Mouse (Mus musculus) heart, postnatal 0 days (tissue): ENCODE data around the gene H2-T23. TPM values are rescaled to one million over a fixed set of nuclear protein-coding genes. Genes with fewer than 3 reads are reported as not detected.
A peak's percentile ranks its signal among the peaks of the same experiment; 100 is the strongest.
"Not testable (repeated sequence)": the region's sequence is repeated elsewhere in the genome, so short reads cannot be mapped to it uniquely, and the experiment has no call there.

Experiments used
- ATAC-seq: fragments of 200-750 bp; cut with Nextera tagmentation; 2 replicates; pipeline ENCODE4 v1.8.0; 2017; ENCODE audit warnings: low read depth, moderate number of reproducible peaks, moderate library complexity; ENCODE audit not compliant: insufficient read depth
- DNase-seq: peaks from one replicate; pipeline ENCODE4 v3.0.0-alpha.2; 2016; ENCODE audit warnings: low spot score
- H3K27ac ChIP-seq: fragments of 300-500 bp; sonication (generic); 2 replicates; pipeline ENCODE4 v1.5.1; 2014; ENCODE audit warnings: low read depth, mild to moderate bottlenecking
- H3K27me3 ChIP-seq: fragments of 300-500 bp; sonication (generic); 2 replicates; pipeline ENCODE4 v1.6.1; 2014; ENCODE audit warnings: low read length, mixed read lengths; ENCODE audit not compliant: control insufficient read depth, insufficient read depth
- H3K36me3 ChIP-seq: fragments of 300-500 bp; sonication (generic); replicated peaks from 2 replicates; pipeline ENCODE4 v1.6.1; 2014; ENCODE audit warnings: low read length, mixed read lengths; ENCODE audit not compliant: control insufficient read depth, insufficient read depth
- H3K4me1 ChIP-seq: fragments of 300-500 bp; sonication (generic); 2 replicates; pipeline ENCODE4 v1.6.1; 2014; ENCODE audit warnings: antibody characterized with exemption; ENCODE audit not compliant: control insufficient read depth, insufficient read depth
- H3K4me2 ChIP-seq: fragments of 300-500 bp; sonication (generic); 2 replicates; pipeline ENCODE4 v1.6.1; 2014; ENCODE audit warnings: low read depth, mild to moderate bottlenecking, low read length, moderate library complexity
- H3K4me3 ChIP-seq: fragments of 300-500 bp; sonication (generic); 2 replicates; pipeline ENCODE4 v1.5.1; 2014; ENCODE audit warnings: low read depth, low read length
- H3K9ac ChIP-seq: fragments of 300-500 bp; sonication (generic); replicated peaks from 2 replicates; pipeline ENCODE4 v1.6.1; 2014; ENCODE audit warnings: low read depth, low read length, mixed read lengths
- H3K9me3 ChIP-seq: fragments of 300-500 bp; sonication (generic); replicated peaks from 2 replicates; pipeline ENCODE4 v1.6.1; 2016; ENCODE audit warnings: low read length; ENCODE audit not compliant: control insufficient read depth
- CTCF ChIP-seq: IDR thresholded peaks from 2 replicates; pipeline ENCODE4 v1.5.1; 2016; ENCODE audit warnings: antibody characterized with exemption, control low read depth, low read depth
- EP300 ChIP-seq: IDR thresholded peaks from 2 replicates; pipeline ENCODE4 v1.6.1; 2016; ENCODE audit warnings: antibody characterized with exemption, low read depth
- WGBS: fragments of 180-500 bp; shearing (Covaris S2); extraction: QIAGEN DNeasy Blood & Tissue Kit; methylation state at CpG from one replicate; pipeline ENCODE4 v1.1.7; 2014; 5-methylcytosine and 5-hydroxymethylcytosine counted together
- polyA plus RNA-seq: library from polyadenylated mRNA; unstranded; fragments of >200 nt; fragmentation: Nextera tagmentation; extraction: Ambion mirVana; gene quantifications from 2 replicates; pipeline ENCODE4 v1.2.1, GENCODE M21; 2015
- total RNA-seq: library from RNA; depleted of rRNA; stranded (reverse); fragments of >200 nt; gene quantifications from 2 replicates; pipeline ENCODE4 v1.2.3, GENCODE M21; 2014; ENCODE audit warnings: low replicate concordance; rRNA removed

Gene H2-T23
- total RNA-seq (19.2 and 34.8 TPM in 2 replicates), polyA plus RNA-seq (10.3 and 10.8 TPM in 2 replicates)

GRCm38 (mm10) chr17:36032351-36032875 is at the start of gene H2-T23:
Gene H2-T23 (minus strand): TSS chr17:36032855.
- not testable (repeated sequence) for H3K36me3 ChIP-seq, H3K4me1 ChIP-seq, H3K27me3 ChIP-seq, H3K9me3 ChIP-seq
- Histone ChIP-seq H3K9ac (peak within 1 kb of the TSS; percentile 70), H3K27ac (peak within 1 kb of the TSS; percentile 48), H3K4me3 (peak within 1 kb of the TSS; percentile 64), H3K4me2 (peak within 1 kb of the TSS; percentile 88)
- DNase-seq (peak; percentile 43), ATAC-seq (peak; percentile 57)
- under 1% methylated on average over 25 of the region's 25 CpGs for WGBS

DNA sequence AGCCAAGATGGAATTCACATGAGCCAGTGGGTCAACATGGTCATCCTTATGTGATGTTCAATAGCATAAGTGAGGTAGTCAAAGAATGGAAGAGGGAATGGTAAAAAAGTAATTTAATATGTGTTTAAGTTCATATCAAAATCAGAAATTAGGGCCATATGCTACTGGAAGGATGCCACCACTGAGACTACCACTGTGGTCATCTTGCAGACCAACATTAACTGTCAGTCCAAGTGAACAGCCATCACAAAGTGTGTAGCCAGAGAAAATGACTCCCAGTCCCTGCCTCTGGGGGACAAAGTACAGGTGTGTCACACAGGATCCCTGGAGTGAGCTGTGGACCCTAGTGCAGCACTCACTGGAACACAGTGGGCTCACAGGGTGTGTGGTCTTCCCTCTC is 49.2 kb upstream of the H2-T23 start:
- H3K27me3 ChIP-seq = peaks cover 36% of the 10 kb centered on the region
- H3K27ac ChIP-seq, ATAC-seq, H3K9ac ChIP-seq, DNase-seq, H3K4me3 ChIP-seq, H3K4me1 ChIP-seq, H3K36me3 ChIP-seq, H3K4me2 ChIP-seq, H3K9me3 ChIP-seq: not testable (repeated sequence)

- Histone ChIP-seq H3K9me3 (no peaks in the 10 kb centered on the region), H3K9ac (no peak overlapping the region), H3K27ac (no peak overlapping the region), H3K4me3 (no peak overlapping the region), H3K36me3 (no peaks in the 10 kb centered on the region), H3K4me2 (no peak overlapping the region), H3K27me3 (no peaks in the 10 kb centered on the region), H3K4me1 (no peaks in the 10 kb centered on the region)
- TF ChIP-seq EP300 = no peak
- peak; percentile 58 for TF ChIP-seq CTCF
- ATAC-seq (0 out of 2 replicates have a peak, but pooled peaks have one; percentile 39), DNase-seq (peak; percentile 35)
- 30% methylated on average over 2 of the region's 2 CpGs for WGBS
Measured at GRCm38 (mm10) chr17:36060829-36061228, 28.2 kb upstream of the H2-T23 start.

- not testable (repeated sequence) for H3K4me1 ChIP-seq, H3K27ac ChIP-seq, H3K36me3 ChIP-seq, H3K4me2 ChIP-seq, ATAC-seq, DNase-seq, H3K9ac ChIP-seq, H3K27me3 ChIP-seq, H3K4me3 ChIP-seq, H3K9me3 ChIP-seq
- WGBS = 44% methylated on average over 1 of the region's 1 CpGs
Measured at GRCm38 (mm10) chr17:36058362-36058761, 25.7 kb upstream of the H2-T23 start, which contains the start of gene Gm11127. Gene Gm11127 (minus strand): TSS chr17:36058371.

- WGBS = 82% methylated on average over 23 of the region's 25 CpGs
Measured at GRCm38 (mm10) chr17:36057927-36058326, 25.3 kb upstream of the H2-T23 start.

GRCm38 (mm10) chr17:36043286-36043685 is 10.6 kb upstream of the H2-T23 start:
- WGBS = 79% methylated on average over 3 of the region's 3 CpGs
- peak overlapping the region; percentile 69 for H3K4me2 ChIP-seq
- H3K9ac ChIP-seq = no peak overlapping the region
- no peaks in the 10 kb centered on the region for H3K27me3 ChIP-seq
- no peaks in the 10 kb centered on the region for H3K36me3 ChIP-seq
- H3K4me3 ChIP-seq = peak overlapping the region; percentile 51
- H3K27ac ChIP-seq = peak overlapping the region; percentile 59
- no peak for ATAC-seq
- 0 out of 2 replicates have a peak, but pooled peaks cover 6% of the 10 kb centered on the region for H3K4me1 ChIP-seq
- TF ChIP-seq CTCF (no peak), EP300 (no peak)
- no peaks in the 10 kb centered on the region for H3K9me3 ChIP-seq
- DNase-seq = no peak

More at GRCm38 (mm10) chr17:36057927-36058326, 25.3 kb upstream of the H2-T23 start:
- not testable (repeated sequence) for H3K36me3 ChIP-seq, H3K9me3 ChIP-seq, H3K4me1 ChIP-seq, ATAC-seq, DNase-seq, H3K27me3 ChIP-seq, H3K4me3 ChIP-seq, H3K9ac ChIP-seq, H3K4me2 ChIP-seq, H3K27ac ChIP-seq

DNA sequence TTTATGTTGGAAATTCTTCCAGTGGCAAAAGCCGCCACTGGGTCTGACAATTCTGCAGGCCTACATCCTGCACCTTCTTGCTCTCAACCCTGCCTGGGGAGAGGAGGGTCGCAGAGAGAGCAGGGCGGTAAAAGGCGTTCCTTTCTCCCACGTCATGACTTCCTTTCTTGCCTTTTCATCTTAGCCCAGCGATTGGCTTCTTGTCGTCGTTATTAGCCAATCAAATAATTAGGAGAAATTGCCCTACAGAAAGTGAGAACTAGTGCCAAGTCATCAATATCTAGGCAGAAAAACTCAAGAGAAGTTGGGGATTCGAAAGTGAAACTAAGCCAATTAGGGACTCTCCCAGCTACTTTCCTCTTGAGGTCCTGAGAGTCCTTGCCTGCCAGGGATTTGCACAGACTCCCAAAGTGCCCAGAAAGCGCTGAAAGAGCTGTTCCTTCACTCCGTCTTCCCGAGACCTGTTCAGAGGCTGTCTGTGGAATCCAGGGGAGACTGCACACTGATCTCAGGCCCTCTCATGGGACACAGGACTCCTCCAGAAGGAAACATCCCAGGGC is 10.0 kb upstream of the H2-T23 start, which contains the start of the genes H2-T22 and Gm6034:
TSS of gene H2-T22 (minus strand) at position 138 of the 560 bp plus-strand sequence.
TSS of gene Gm6034 (plus strand) at position 352 of the 560 bp plus-strand sequence.
- WGBS = 1% methylated on average over 12 of the region's 12 CpGs
- H3K27me3 ChIP-seq, H3K4me1 ChIP-seq, H3K9me3 ChIP-seq, H3K36me3 ChIP-seq: not testable (repeated sequence)
- ATAC-seq = peak; percentile 89
- H3K4me3 ChIP-seq = peak within 1 kb of the TSS; percentile 51
- peak within 1 kb of the TSS; percentile 69 for H3K4me2 ChIP-seq
- DNase-seq = peak; percentile 96
- H3K27ac ChIP-seq = peak within 1 kb of the TSS; percentile 59
- H3K9ac ChIP-seq = peak within 1 kb of the TSS; percentile 44; the same call in 1 of the 2 replicates

DNA sequence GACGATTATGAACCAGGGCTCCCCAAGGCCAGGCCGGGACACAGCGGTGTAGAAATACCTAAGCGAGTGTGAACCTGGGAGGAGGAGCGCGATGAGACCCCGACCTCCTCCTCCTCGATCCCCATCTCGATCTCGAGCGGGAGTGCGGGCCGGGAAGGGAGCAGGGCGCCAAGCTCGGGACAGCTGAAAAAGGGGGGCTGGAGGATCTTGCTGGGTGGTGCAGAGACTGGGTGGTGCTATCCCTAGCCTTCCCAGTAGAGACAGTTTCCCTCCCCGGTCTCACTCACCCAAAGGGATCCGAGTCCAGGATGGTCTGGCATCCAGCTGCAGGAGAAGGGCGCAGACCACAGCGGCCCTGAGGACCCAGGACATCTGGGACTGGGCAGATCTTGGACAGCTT is 9.4 kb upstream of the H2-T23 start:
- Histone ChIP-seq H3K9ac (0 out of 2 replicates have a peak overlapping the region, but pooled peaks have one; percentile 26), H3K4me3 (peak overlapping the region; percentile 51), H3K4me2 (peak overlapping the region; percentile 69)
- WGBS = 2% methylated on average over 18 of the region's 19 CpGs
- not testable (repeated sequence) for H3K4me1 ChIP-seq, H3K27me3 ChIP-seq, H3K9me3 ChIP-seq, H3K27ac ChIP-seq, H3K36me3 ChIP-seq, DNase-seq
- peak; percentile 78 for ATAC-seq
